Mouse (Mus musculus) brain, embryonic 14.5 days (tissue): ENCODE measurements at regions not wholly inside any gene's neighbourhood (a gene's known extent, or its start where the extent isn't known, plus 50 kb on each side); places are given as distances from the start of the nearest gene placed in this dataset.

Experiments used
- CTCF ChIP-seq: fragments of 200-500 bp; IDR thresholded peaks from 2 replicates; pipeline ENCODE4 v1.5.1; 2012; ENCODE audit warnings: inconsistent platforms, mild to moderate bottlenecking, moderate library complexity, borderline replicate concordance; ENCODE audit not compliant: insufficient read depth, insufficient read length; ENCODE audit errors: extremely low read depth
- POLR2A ChIP-seq: fragments of 200-500 bp; IDR thresholded peaks from 2 replicates; pipeline ENCODE4 v1.6.1; 2012; ENCODE audit warnings: mild to moderate bottlenecking, inconsistent platforms, borderline replicate concordance; ENCODE audit not compliant: poor library complexity, insufficient read depth, insufficient read length, severe bottlenecking; ENCODE audit errors: extremely low read depth

DNA sequence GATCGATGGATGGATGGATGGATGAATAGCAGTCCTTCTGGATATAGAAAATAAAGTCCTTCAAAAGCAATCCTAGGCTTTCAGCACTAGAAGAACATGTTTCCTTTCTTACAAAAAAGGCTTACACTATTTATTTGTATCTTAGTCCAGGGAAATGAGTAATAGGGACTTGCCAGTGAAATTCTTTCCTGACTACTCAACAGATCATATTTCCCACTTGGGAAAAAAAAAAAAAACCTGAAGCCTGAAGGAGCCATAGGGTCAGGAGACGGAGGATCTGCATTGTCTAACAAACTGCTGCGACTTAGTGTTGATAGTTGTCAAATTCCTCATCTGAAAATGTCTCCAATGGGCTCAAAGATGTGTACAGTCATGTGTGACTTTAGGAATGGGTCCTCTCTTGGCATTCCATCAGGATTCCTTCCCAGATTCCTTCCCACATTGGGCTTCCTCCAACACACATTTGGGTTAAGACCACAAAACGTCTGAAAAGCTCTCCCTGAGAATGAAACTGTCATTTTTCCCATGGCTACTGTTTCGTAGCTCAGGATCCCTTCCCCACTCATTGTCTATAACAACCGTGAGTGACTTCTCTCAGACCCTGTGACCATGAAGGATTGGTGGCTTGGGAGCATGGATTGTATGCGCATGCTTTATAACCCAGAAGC lies 399.2 kb upstream of the 4930412O13Rik start:
- TF ChIP-seq POLR2A (no peak), CTCF (no peak)
